Comparison of ENCODE assay signal across 12 mouse cellular contexts in genomic region chr11:118538008-118538407, GRCm38 (mm10).
"Had no signal": no experiment of that assay in that cellular context is flagged by ENCODE, and none has a peak within 500 bp of the region (broad histone marks: within the 10 kb centered on the region; RNA-seq: fewer than 3 reads in every experiment).

No protein-coding gene starts in this region.

- H3K27ac ChIP-seq: limb, embryonic 13.5 days; liver, embryonic 14.5 days; midbrain, embryonic 13.5 days had no signal

- H3K9me3 ChIP-seq: limb, embryonic 13.5 days; midbrain, embryonic 13.5 days had no signal

- H3K4me2 ChIP-seq: limb, embryonic 13.5 days; midbrain, embryonic 13.5 days had no signal

- DNase-seq: kidney, postnatal 10 days; left cerebral cortex, postnatal 4 days; lung, adult 18-20 months; retina, postnatal 1 day; right cerebral cortex, postnatal 4 days; spleen, adult 18-20 months; thymus, adult 18-20 months; thymus, postnatal 14 days had no signal

- H3K27me3 ChIP-seq: midbrain, embryonic 13.5 days had no signal

- H3K9ac ChIP-seq: limb, embryonic 13.5 days; liver, embryonic 14.5 days; midbrain, embryonic 13.5 days had no signal

- H3K4me3 ChIP-seq: limb, embryonic 13.5 days; midbrain, embryonic 13.5 days; myocyte had no signal

- H3K36me3 ChIP-seq: limb, embryonic 13.5 days; midbrain, embryonic 13.5 days had no signal
